Mouse (Mus musculus) stomach, postnatal 0 days (tissue): ENCODE results near the gene Gm49394.

ENCODE experiments used
- CTCF ChIP-seq: IDR thresholded peaks from 2 replicates; pipeline ENCODE4 v1.5.1; 2016; ENCODE audit warnings: antibody characterized with exemption, low read depth, mild to moderate bottlenecking, moderate library complexity
- EP300 ChIP-seq: optimal IDR thresholded peaks from 2 replicates; pipeline ENCODE3; 2016; ENCODE audit warnings: antibody characterized with exemption

DNA sequence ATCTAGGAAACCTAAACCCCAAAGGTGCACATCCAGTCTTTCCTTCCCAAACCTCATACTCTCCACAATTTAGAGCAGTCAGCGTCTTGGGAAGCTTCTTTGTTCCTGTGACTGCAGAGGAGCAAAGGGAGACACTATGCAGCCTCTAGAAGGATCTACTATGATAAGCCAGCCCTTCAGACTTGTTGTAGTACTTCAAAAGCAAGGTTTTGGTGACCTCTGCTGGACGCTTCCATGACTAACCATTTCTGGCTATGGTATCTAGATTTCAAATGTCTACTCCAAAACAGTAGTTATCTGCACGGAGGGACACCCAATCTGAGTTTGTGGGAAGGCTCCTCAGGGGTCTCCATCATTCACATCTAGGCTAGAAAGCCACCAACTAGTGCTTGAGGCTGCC lies 5.9 kb upstream of the Gm49394 start:
- TF ChIP-seq EP300 (no peak), CTCF (peak; percentile 86)
